ENCODE assay signal across 7 mouse cellular contexts in the genomic region with DNA sequence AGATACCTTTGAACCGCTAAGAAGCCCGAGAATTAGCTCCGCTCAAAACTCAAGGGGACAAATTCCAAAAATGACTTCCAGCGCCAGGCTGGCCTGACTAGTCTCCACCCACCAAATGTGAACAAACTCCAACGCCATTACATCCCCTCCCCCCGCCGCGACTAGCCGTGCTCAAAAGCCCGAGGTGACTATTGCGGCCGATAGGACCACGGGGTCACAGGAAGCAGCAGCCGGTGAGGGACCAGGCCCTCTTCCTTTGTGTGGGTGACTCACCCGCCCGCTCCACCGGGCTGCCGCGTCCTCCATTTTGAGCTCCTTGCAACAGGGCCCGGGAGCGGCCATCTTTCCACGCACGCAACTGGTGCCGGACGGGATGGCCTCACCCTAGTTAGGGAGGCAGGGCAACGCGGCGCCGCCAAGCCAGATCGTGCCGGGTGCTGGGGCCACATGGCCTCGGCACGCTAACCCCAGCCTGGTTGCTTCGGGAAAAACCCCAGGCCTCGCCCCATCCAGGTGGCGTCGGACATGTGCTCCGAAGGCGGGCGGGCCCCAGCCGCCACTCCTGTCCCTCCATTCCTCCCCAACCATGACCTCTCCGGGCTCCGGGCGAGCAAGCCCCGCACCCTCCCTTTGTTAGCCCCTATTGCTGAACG. TPM values are rescaled to one million over a fixed set of nuclear protein-coding genes. Genes with fewer than 3 reads are reported as not detected.
A peak's percentile ranks its signal among the peaks of the same experiment; 100 is the strongest.
DNase-seq lines count a peak whose midpoint lies in the region; ATAC-seq lines count a peak whose summit lies in the region.

No protein-coding gene starts in this region.

- H3K9me3 ChIP-seq in embryonic facial prominence, embryonic 13.5 days: no peaks in the 10 kb centered on the region

- DNase-seq in adrenal gland, postnatal 25 days: peak; percentile 75
- DNase-seq in heart, adult 8-10 months (ENCODE audit: low spot score): peak; percentile 57
- peak; percentile 91 for DNase-seq in kidney, adult 9 months
- DNase-seq in liver: peak; percentile 81
- DNase-seq in monocyte, adult 2 months (ENCODE audit: low read depth in 1 of 2, low spot score in 2 of 2): peak; percentile 51 to 76
- DNase-seq in spleen, postnatal 14 days (ENCODE audit: low spot score in 2 of 2): peak; percentile 54 to 73

- H3K9ac ChIP-seq in embryonic facial prominence, embryonic 13.5 days: peak overlapping the region; percentile 100

- WGBS in embryonic facial prominence, embryonic 13.5 days: under 1% methylated on average over 46 of the region's 46 CpGs

- H3K27me3 ChIP-seq in embryonic facial prominence, embryonic 13.5 days: no peaks in the 10 kb centered on the region

- peak overlapping the region; percentile 65 for H3K4me2 ChIP-seq in embryonic facial prominence, embryonic 13.5 days

- peak overlapping the region; percentile 99 for H3K27ac ChIP-seq in embryonic facial prominence, embryonic 13.5 days

- H3K4me1 ChIP-seq in embryonic facial prominence, embryonic 13.5 days: peaks cover 14% of the 10 kb centered on the region

- ATAC-seq in embryonic facial prominence, embryonic 13.5 days (ENCODE audit: insufficient number of reproducible peaks, insufficient read depth, low FRiP score, low TSS enrichment, low read depth): peak; percentile 16; the same call in 1 of the 2 replicates

- peak overlapping the region; percentile 93 for H3K4me3 ChIP-seq in embryonic facial prominence, embryonic 13.5 days

- peaks cover 42% of the 10 kb centered on the region for H3K36me3 ChIP-seq in embryonic facial prominence, embryonic 13.5 days

RNA-seq across cellular contexts. Expression of a gene that starts 8.1 kb away (rescaled TPM):
- total RNA-seq in adrenal gland, postnatal 25 days (2021): 6,460 and 8,956 TPM in 2 replicates
- polyA plus RNA-seq in embryonic facial prominence, embryonic 13.5 days (2015; fragmentation: Nextera tagmentation; extraction: Ambion mirVana): 5,425 and 5,472 TPM in 2 replicates
- 100 to 1,000 TPM; 830 to 950 (median 884) TPM for total RNA-seq in heart, adult 8-10 months (2022)

RNA-seq across cellular contexts. Expression of a gene that starts 32.2 kb away (rescaled TPM):
- not detected in 2 replicates for total RNA-seq in adrenal gland, postnatal 25 days (2021)
- polyA plus RNA-seq in embryonic facial prominence, embryonic 13.5 days (2015; fragmentation: Nextera tagmentation; extraction: Ambion mirVana): 0.41 and 0.80 TPM in 2 replicates
- total RNA-seq in heart, adult 8-10 months (2022): not detected

RNA-seq across cellular contexts. Expression of a gene that starts 32.8 kb away (rescaled TPM):
- 25.5 and 35.8 TPM in 2 replicates for total RNA-seq in adrenal gland, postnatal 25 days (2021)
- polyA plus RNA-seq in embryonic facial prominence, embryonic 13.5 days (2015; fragmentation: Nextera tagmentation; extraction: Ambion mirVana): 22.4 and 23.9 TPM in 2 replicates
- total RNA-seq in heart, adult 8-10 months (2022): 10 to 100 TPM; 23.6 to 29.9 (median 27.6) TPM

RNA-seq across cellular contexts. Expression of a gene that starts 37.8 kb away (rescaled TPM):
- 1.1 and 1.6 TPM in 2 replicates for total RNA-seq in adrenal gland, postnatal 25 days (2021)
- polyA plus RNA-seq in embryonic facial prominence, embryonic 13.5 days (2015; fragmentation: Nextera tagmentation; extraction: Ambion mirVana): 1.7 and 2.3 TPM in 2 replicates
- total RNA-seq in heart, adult 8-10 months (2022): under 1 TPM; 0.16 to 0.44 (median 0.28) TPM

Comparison
In these comparisons a context has a peak if more than half of its experiments do, and no peak if none do; other contexts are left out.
1. Peak in every context shown above with its lines: DNase-seq, ATAC-seq, H3K4me3 ChIP-seq and H3K27ac ChIP-seq.